Mouse (Mus musculus): Measurements from ENCODE around the gene Ncln.
A peak's percentile ranks its signal among the peaks of the same experiment; 100 is the strongest.

The Ncln gene

DNA sequence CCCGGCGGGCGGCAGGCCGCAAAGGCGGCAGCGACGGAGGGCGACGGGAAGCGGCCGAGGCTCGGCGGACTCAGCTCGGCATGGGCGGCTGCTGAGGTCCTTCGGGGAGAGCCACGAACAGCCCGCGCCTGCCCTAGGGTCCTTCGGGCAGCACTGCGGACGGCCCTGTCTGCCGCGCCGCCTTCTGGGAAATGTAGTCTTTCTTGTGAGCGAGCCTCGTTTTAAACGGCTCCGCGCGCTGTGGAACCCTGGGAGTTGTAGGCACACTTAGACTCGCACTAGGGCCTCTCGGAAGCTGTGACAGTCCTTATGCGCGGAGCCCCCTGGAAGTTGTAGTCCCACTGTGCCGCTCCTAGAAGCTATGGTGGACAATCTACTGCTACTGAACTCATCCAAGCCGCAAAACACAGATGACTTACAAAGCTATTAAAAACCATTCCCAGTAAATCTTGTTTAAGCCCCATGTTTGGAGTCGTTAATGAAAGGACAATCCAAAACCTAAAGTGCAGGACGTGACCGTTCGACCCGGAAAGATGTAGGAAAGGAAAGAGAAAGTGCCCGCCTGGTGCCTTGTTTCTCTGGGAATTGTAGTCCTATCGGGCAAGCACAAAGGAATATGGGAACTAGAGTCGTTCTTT, at the start of gene Ncln:
Gene Ncln, minus strand, starts transcription at position 129 of the 638 bp plus-strand sequence.
- DNase-seq: peak; percentile 98

DNA sequence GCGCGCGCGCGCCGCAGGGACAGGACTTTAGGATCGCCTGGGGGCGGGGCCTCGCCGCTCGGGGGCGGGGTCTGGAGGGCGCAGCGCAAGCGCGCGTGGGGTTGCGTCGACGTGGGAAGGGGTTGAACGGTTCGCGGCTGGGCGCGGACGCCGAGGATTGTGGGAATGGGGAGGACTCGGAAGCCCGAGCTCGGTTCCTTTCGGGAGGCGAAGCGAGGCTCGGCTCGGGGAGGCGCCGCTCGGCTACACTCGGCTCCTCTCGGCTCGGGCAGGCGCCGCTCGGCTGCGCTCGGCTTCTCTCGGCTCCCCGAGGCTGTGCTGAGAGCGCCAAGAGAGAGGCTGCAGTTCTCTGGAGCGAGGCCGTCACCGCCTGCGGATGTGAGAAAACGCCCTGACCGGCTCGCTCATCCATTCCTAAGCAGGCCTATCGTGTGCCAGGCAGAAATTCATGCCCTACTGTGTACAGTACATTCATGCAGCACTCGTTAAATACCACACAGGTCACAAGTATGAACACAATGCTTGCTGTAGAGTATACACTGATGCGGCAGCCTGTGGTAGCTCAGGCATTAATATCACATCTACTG, 49.1 kb upstream of the Ncln start, which contains the start of gene Gna11:
Gene Gna11, minus strand, starts transcription at position 30 of the 587 bp plus-strand sequence.
- DNase-seq: peak; percentile 100

DNA sequence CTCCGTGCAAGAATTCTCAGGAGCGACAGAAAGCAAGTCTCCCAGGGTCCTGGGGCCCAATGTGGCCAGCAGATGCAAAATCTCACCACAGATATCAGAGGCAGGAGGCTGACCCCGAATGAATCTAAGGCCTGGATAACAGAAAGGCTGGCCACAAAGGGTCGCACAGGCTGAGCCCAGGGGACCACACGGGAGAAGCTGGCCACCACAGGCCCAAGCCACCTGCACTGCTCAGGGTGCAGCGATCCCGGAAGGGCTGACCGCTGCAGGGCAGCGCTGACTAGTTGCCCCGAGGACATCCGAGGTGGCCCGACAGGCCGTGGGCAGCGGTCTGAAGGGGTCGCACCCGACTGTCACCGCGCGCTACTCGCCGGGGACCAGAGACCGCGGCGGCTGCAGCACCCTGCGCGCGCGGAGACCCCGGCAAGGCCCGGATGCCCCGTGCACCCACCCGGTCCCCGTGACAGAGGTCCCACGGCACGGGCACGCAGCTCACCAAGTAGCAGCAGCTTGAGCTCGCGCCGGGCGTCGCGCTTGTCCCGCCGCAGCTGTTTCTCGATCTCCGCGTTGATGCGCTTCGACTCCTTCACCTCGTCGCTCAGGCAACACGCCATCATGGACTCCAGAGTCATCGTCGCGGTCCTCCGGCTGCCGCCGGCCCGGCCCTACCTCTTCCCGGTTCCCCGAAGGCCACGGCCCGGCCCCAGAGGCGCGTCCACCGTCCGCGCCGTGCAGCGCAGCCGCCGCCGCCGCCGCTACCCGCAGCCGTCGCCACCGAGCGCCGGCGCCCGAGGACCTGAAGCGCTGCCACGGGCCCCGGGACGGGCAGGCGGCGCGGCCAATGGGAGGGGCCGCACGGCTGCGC, 48.3 kb upstream of the Ncln start:
- no peak for DNase-seq

DNA sequence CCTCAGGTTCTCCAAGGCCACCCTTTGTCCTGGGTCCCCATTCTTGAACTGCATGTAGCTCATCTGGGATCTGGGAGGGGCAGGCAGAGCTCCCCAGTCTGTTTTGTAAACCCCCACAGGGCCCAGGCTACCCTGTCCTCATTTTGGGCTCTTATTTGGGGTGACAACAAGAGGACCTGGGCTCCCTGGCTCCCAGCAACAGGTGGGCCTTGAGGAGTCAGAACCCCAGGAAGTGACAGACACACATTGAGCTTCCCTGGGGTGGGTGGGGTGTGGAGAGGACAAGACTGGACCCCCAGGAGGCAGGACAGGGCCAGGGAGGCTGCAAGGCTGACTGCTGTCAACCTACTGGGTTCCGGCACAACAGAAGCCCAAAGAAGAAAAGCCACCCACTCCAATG, 47.4 kb upstream of the Ncln start:
- DNase-seq: no peak

DNA sequence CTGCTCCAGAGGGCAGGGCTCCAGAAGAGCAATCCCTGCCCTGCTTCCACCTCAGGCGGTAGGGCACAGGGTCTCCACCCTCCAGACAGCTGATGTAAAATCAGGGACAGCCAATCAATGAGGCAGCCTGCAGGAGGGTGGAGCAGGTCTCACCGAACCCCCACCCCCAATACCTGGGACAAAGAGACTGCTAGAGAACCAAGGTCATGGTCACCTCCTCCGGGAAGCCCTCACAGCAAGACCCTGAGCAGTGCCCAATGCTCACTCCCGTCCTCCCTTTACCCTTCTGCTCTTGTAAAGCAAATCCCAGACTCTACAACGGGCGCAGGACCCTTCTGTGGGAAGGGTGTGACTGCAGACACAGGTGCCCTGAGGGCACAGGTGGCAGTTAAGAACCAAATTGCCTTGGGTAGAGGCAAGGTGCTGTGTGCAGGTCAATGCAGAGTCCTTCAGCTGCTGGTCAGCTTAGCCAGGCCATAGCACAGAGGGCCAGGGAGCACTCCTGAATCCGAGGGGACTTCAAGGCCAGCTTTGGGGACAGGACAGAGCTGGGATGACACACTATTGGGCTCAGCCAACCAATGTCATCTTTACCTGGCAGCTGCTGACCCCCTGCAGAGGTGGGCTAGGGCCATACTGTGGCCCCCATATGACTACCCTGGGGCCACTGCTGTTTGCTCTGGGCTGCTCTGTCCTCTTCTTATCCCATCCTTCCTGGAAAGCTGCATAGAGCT, 46.7 kb upstream of the Ncln start:
- DNase-seq: no peak

DNA sequence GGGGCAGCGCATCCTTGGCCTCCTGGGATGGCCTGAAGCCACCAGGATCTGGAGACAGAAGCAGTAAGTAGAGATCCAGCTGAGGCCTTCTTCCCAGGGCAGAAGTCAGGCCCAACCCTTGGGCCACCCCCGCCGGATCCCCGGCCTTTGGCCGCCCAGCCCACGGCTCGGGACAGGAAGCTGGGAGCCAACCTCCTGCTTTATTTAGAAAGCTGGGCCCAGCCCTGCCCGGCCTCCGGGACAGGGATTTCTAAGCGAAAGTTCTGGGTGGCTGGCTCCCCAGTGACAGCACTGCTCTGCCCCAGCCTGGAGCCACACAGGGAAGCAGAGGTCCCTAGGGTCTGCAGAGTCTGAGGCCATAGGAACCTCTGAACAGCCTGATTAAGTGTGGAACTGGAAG, 45.6 kb upstream of the Ncln start:
- no peak for DNase-seq

DNA sequence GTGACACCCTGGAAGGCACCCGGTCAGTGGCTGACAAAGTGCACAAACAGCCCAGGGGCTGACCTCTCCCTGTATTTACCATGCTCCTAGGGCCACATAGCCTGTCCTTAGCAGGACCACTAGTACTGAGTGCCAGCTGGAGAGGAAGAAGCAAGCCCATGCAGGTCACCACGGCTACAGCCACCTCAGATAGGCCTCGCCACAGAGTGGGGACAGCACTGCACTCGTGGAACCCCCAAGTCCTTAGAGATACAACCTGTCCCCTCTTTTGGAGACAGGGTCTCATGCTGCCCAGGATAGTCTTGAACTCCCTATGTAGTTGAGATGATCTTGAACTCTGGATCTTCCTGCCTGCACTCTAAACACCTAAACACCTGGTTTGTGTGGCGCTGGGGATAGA, 45.2 kb upstream of the Ncln start:
- no peak for DNase-seq

DNA sequence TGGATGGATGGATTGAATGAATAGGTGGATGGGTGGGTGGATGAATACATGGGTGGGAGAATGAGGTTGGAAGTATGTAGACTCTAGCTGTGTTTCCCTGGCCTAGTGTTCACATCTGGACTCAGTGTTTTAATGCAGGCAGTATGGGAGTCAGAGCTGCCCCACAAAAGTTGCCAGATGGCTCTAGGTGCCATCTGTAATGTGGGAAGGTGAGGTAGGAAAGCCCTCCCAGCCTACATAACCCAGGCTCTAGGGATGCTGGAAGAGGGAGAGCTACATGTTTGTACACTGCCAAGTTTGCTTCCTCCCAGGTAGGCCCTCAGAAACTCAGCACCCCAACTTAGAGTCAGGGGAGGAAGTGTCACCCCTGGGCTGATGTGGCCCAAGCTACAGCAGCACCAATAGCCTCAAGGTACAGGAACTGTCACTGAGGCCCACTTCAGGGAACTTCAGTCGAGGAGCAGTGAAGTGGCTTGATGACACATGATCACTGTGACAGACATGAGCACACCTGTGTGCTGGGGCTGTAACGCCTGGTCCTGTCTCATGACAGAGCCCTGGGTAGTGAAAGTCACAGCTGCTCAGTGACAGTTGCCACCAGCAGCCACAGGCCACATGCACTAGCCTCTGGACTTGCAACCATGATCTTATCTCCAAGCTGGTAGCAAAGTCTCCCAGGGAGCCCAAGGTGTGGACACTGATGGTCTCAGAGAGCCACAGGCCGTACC, 42.3 kb upstream of the Ncln start:
- no peak for DNase-seq

DNA sequence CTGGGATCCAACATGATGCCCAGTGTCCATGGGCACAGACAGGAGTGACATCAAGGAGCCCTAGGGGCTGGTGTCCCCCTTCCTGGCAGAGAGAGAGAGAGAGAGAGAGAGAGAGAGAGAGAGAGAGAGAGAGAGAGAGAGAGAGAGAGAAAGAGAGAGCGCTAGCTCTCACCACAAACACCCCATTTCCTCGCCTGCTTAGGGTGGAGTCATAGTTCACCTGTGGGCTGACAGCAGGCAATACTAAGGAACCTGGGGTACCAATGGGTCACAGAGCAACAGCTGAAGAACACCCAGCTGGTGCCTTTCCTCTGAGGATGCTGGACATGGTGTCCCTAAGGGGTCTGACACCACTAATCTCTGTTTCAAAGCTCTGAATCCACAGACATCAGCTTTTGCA, 41.2 kb upstream of the Ncln start:
- DNase-seq: no peak

DNA sequence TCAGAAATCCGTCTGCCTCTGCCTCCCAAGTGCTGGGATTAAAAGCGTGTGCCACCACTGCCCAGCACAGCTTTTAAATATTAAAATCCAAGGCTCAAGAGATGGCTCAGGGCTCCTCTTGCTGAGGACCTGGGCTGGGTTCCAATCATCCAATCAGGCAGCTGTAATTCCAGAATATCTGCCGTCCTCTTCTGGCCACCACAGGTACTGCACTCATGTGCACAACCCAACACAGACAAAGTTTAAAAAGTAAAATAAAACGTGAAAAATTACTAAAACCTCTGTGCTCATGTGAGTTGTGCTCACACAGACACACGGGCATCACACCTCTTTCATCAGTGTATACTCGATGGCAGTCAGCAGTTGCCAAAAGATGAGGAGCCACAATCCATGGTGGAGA, 40.5 kb upstream of the Ncln start:
- DNase-seq: no peak

DNA sequence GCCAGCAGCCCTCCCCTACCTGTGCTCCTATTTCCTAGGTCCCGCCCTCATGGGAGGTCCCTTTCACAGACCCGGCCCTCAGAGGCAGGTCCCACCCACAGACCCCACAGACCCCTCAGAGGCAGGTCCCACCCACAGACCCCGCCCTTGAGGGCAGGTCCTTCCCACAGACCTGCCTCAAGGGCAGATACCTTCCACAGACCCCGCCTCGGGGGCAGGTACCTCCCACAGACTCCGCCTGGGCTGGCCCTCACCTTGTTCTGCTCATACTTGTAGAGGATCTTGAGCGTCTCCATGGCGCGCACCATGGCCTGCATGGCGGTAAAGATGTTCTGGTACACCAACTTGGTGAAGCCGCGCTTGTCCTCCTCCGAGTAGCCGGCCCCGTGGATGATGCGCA, 38.6 kb upstream of the Ncln start:
- DNase-seq: no peak

DNA sequence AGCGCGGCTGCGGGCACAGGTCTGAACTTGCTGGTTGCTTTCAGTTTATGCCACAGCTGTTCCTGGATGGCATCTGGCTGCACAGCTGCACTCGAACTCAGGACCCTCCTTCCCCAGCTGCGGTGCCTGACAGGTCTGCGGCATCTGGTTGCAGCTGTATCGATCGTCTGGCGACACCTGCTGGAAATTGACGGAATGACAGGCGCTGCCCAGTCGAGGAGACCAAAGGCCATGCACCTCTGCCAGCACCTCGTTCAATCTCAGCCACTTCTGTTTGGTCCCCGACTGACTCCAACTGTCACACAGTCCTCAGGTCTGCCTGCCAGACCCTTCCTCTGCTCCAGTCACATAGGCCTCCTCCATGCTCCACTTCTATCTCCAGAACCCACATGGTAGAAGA, 30.6 kb upstream of the Ncln start:
- DNase-seq: peak; percentile 47

DNA sequence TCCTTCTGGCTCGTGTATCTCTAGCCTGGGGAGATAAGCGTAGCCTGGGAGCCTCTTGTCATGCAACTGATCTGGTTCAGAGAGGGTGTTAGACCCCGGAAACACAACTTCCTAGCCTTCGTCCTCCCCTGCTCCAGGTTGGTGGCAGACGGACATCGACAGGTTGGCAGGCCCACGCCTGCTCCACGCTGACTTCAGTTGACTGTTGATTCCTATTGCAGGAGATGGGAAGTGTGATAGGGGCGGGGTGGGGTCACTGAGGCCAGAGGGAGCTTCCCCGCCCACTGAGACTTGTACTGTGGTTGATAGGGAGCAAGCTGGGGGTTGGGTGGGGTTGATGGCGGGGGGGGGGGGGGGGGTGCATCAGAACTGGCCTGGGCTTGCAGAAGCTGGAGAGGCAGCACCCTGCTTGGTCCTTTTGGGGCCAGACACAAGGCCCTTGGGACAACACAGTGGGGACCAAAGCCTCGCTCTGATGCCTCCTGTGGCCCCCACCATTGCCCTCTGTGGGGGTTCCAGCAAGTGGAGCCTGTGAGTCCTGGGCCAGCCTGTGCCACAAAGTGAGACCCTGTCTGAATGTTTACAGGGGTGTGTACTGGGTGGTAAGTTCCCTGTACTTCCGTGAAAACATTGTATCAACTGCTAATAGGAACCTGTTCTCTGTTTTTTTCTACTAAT, 29.0 kb upstream of the Ncln start:
- DNase-seq: no peak

DNA sequence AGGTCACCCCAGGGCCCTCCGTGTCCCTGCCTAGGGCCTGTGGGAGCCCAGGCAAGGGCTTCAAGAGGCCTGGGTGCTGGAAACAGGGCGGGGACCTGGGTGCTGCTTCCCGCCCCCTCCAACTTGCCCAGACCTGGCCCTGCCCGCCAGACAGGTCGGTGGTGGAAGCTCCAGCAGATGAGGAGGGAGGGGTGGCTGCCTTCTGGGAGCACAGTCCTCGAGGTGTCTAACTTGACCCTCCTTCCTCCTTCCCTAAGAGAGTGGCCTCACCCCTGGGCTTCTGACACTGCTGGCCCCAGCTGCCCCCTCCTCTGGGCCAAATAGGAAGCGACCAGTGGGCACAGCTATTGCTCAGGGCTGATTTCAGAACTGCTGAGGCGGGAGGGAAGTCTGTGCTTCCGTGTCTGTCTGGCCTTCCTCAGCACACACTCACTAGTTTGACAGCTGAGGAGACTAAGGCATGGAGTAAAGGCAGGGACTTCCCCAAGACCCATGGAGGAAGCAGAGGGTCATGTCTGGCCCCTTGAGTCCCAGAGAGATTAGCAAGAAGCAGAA, 27.9 kb upstream of the Ncln start, which contains the start of gene Gna15:
Gene Gna15, minus strand, starts transcription at position 175 of the 555 bp plus-strand sequence.
- no peak for DNase-seq

DNA sequence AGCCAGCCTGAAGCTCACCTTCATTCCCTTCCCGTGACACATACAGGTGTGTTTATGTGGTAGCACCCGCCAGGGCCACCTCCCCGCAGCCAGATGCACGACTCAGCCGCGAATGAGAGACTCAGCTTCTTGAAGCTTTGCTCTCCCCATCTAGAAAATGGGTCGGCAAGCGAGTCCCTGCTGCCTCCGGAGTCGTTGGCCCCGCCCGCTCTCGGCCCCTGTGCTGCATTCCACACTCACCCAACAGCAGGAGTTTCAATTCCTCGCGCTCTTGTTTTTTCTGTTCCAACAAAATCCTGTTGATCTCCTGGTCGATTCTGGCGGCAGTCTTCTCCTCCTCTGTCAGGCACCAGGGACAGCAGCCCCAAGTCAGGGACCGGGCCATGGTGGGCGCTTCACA, 27.4 kb upstream of the Ncln start:
- no peak for DNase-seq

DNA sequence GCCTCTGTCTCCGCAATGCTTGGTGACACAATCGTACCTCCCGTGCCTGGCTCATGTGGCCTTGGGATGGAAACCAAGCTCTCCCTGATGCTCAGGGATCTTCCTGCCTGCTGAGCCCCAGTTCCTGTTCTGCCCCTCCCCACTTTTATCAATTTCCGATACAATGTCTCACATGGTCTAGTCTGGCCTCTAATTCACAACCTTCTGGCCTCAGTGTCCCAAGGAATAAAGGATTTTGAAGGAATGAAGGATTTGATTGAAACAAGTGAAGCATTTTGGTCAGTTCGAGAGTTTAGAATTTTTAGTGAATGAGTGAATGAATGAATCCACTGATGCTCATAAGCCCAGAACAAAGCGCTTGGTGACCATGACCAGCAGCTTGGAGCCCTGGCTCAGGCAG, 26.9 kb upstream of the Ncln start:
- no peak for DNase-seq

DNA sequence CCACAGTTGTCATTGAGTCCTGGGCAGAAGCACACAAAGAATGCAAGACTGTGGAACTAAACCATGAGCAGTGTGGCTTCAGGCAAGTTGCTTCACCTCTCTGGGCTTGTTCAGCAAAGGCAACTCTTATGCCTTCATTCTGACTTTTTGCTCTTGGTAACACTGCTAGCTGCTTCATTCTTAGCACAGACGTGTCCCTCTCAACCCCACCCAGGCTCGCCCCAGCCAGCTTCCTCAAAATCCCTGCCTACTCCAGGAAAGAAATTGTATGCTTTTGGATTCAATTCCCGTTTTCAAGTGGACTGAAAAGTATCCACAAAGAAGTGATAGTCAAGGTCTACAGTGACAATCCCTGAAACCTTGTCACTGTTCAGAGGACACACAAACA, 23.8 kb upstream of the Ncln start:
- no peak for DNase-seq

DNA sequence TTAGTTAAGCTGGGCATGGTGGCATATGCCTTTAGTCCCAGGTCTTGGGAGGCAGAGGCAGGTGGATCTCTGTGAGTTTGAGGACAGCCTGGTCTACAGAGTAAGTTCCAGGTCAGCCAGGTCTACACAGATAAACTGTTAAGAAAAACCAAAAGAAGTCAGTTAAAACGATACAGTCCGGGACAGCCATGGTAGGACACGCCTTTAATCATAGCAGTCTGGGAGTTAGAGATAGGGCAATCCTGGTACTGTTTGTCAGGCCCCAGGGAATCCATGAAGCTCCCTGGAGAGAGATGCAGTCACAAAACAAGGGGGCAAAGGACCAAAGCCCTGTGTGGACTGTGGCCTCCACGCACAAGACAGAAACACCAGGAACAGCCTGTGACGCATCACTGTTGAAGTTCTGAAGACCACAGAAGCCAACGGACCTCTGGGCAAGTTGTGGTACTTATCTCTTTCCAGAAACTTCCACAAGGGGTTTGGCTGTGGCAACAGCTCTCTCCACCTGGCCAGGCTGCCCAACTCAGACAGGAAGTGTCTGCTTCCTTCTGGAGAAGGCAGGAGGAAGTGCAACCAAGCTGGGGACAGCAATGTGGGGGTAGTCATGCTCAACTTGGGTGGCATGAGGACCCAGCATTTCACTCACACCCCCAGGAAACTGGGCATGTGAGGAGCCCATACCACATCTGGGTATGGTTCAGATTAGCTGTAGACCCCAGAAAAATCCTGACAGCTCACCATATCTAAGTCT, 23.2 kb upstream of the Ncln start:
- no peak for DNase-seq

DNA sequence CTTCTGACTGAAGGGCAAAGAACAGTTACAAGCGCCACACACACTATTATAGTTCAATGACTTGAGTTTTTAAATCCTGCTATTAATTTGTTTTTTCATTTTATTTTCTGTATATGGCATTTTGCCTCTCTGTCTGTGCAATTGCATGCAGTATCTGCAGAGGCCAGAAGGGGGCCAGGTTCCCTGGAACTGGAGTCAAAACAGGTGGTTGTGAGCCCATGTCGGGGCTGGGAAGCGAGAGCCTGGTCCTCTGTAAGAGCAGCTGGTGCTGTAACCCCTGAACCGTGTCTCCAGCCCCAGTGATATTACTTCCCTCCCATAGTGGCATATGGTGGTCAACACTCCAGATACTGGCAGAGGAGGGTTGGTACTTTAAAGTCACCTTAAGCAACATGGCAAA, 22.4 kb upstream of the Ncln start:
- no peak for DNase-seq

DNA sequence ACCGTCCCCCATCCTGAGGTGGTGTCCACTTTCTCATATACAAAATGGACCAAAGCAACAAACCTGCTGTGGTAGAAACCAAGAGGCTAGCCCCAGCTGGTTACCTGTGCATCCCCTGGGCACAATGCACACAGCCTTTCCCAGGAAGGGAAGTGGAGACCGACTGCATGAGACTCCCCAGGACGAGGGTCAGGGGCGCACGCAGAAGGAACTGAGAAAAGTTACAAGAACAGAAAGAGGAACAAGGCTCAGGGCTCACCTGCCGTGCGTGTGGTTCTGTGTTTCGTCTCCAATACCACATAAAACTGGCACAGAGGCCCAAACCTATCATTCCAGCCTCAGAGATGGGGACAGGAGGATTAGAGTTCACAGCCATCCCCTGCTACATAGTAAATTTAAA, 21.0 kb upstream of the Ncln start:
- DNase-seq: no peak

DNA sequence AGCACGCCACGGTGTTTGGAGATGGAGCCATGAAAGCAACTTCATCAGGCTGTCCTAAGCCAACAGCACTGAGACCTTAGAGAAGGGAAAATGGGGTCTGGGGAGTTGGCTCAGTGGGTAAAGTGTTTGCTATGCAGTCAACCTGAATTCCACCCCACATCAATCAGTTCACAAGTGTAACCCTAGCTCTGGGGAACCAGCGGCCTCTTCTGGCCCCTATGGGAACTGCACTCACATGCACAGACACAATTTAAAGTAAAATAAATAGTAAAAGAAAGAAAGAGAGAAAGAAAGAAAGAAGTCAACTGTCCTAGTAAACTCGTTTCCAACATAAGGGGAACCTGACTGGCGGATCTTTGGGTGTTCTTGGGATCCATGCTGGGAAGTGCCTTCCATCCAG, 17.6 kb upstream of the Ncln start:
- no peak for DNase-seq
